Mouse (Mus musculus): ENCODE data around the gene Il27. TPM values are rescaled to one million over a fixed set of nuclear protein-coding genes. Genes with fewer than 3 reads are reported as not detected.
A peak's percentile ranks its signal among the peaks of the same experiment; 100 is the strongest.

Il27 gene
- polyA plus RNA-seq, 1 experiment = 0.51 TPM

GRCm38 (mm10) chr7:126579172-126579571 lies 15.6 kb downstream of the Il27 start:
- 53% methylated on average over 8 of the region's 8 CpGs for WGBS
- H3K27me3 ChIP-seq (ENCODE audit: control insufficient read depth, insufficient read depth, low read length) = no peaks in the 10 kb centered on the region
- H3K27ac ChIP-seq (ENCODE audit: insufficient read depth, low read depth, low read length) = no peak overlapping the region
- TF ChIP-seq POLR2A (IDR thresholded peaks at IDR 0.05; ENCODE audit: low read depth, low read length) = no peak
- TF ChIP-seq CTCF (IDR thresholded peaks at IDR 0.05; ENCODE audit: extremely low read depth, insufficient read length, insufficient replicate concordance, low read depth, low read length) = peak; percentile 65; the same call in 1 of the 2 replicates
- H3K4me1 ChIP-seq (ENCODE audit: control insufficient read depth, insufficient read depth, insufficient read length, low read length) = peaks cover 7% of the 10 kb centered on the region
- H3K36me3 ChIP-seq (ENCODE audit: control insufficient read depth, insufficient read depth, low read length) = peaks cover 5% of the 10 kb centered on the region; the same call in 1 of the 2 replicates
- no peak overlapping the region for H3K4me3 ChIP-seq (ENCODE audit: low read depth, low read length)

- 68% methylated on average over 8 of the region's 8 CpGs for WGBS
- no peak; the same call in 1 of the 2 replicates for TF ChIP-seq POLR2A (IDR thresholded peaks at IDR 0.05; ENCODE audit: low read depth, low read length)
- peak; percentile 53; the same call in 1 of the 2 replicates for TF ChIP-seq CTCF (IDR thresholded peaks at IDR 0.05; ENCODE audit: extremely low read depth, insufficient read length, insufficient replicate concordance, low read depth, low read length)
- no peaks in the 10 kb centered on the region for H3K4me1 ChIP-seq (ENCODE audit: control insufficient read depth, insufficient read depth, insufficient read length, low read length)
These were observed 17.8 kb downstream of the Il27 start for GRCm38 (mm10) chr7:126576946-126577345.

GRCm38 (mm10) chr7:126566094-126566765 lies 28.5 kb downstream of the Il27 start, which contains the start of gene Eif3c:
Eif3c (minus strand) TSS chr7:126566411.
- Histone ChIP-seq H3K27me3 (ENCODE audit: control insufficient read depth, insufficient read depth, low read length) (no peaks in the 10 kb centered on the region), H3K27ac (ENCODE audit: insufficient read depth, low read depth, low read length) (peak within 1 kb of the TSS; percentile 36; the same call in 1 of the 2 replicates), H3K4me3 (ENCODE audit: low read depth, low read length) (peak within 1 kb of the TSS; percentile 96), H3K4me1 (ENCODE audit: control insufficient read depth, insufficient read depth, insufficient read length, low read length) (no peaks in the 10 kb centered on the region), H3K36me3 (ENCODE audit: control insufficient read depth, insufficient read depth, low read length) (peaks cover 29% of the 10 kb centered on the region)
- TF ChIP-seq POLR2A (IDR thresholded peaks at IDR 0.05; ENCODE audit: low read depth, low read length) (peak; percentile 37; the same call in 1 of the 2 replicates), CTCF (IDR thresholded peaks at IDR 0.05; ENCODE audit: extremely low read depth, insufficient read length, insufficient replicate concordance, low read depth, low read length) (no peak)
- under 1% methylated on average over 46 of the region's 46 CpGs for WGBS

More at GRCm38 (mm10) chr7:126576946-126577345, 17.8 kb downstream of the Il27 start:
- no peak overlapping the region for H3K27ac ChIP-seq (ENCODE audit: insufficient read depth, low read depth, low read length)
- no peak overlapping the region for H3K4me3 ChIP-seq (ENCODE audit: low read depth, low read length)
- peaks cover 10% of the 10 kb centered on the region; the same call in 1 of the 2 replicates for H3K36me3 ChIP-seq (ENCODE audit: control insufficient read depth, insufficient read depth, low read length)
- no peaks in the 10 kb centered on the region for H3K27me3 ChIP-seq (ENCODE audit: control insufficient read depth, insufficient read depth, low read length)

- Histone ChIP-seq H3K4me3 (ENCODE audit: low read depth, low read length) (peak overlapping the region; percentile 96), H3K36me3 (ENCODE audit: control insufficient read depth, insufficient read depth, low read length) (peaks cover 34% of the 10 kb centered on the region), H3K27ac (ENCODE audit: insufficient read depth, low read depth, low read length) (peak overlapping the region; percentile 36; the same call in 1 of the 2 replicates), H3K4me1 (ENCODE audit: control insufficient read depth, insufficient read depth, insufficient read length, low read length) (no peaks in the 10 kb centered on the region), H3K27me3 (ENCODE audit: control insufficient read depth, insufficient read depth, low read length) (no peaks in the 10 kb centered on the region)
- 2% methylated on average over 26 of the region's 28 CpGs for WGBS
- no peak for TF ChIP-seq POLR2A (IDR thresholded peaks at IDR 0.05; ENCODE audit: low read depth, low read length)
- TF ChIP-seq CTCF (IDR thresholded peaks at IDR 0.05; ENCODE audit: extremely low read depth, insufficient read length, insufficient replicate concordance, low read depth, low read length) = no peak
These were observed 29.0 kb downstream of the Il27 start for GRCm38 (mm10) chr7:126565693-126566092.

GRCm38 (mm10) chr7:126556635-126557034 lies 38.1 kb downstream of the Il27 start:
- Histone ChIP-seq H3K36me3 (ENCODE audit: control insufficient read depth, insufficient read depth, low read length) (peaks cover 84% of the 10 kb centered on the region), H3K4me1 (ENCODE audit: control insufficient read depth, insufficient read depth, insufficient read length, low read length) (no peaks in the 10 kb centered on the region), H3K4me3 (ENCODE audit: low read depth, low read length) (no peak overlapping the region), H3K27me3 (ENCODE audit: control insufficient read depth, insufficient read depth, low read length) (no peaks in the 10 kb centered on the region), H3K27ac (ENCODE audit: insufficient read depth, low read depth, low read length) (no peak overlapping the region)
- 95% methylated on average over 5 of the region's 5 CpGs for WGBS
- TF ChIP-seq POLR2A (IDR thresholded peaks at IDR 0.05; ENCODE audit: low read depth, low read length) = no peak
- TF ChIP-seq CTCF (IDR thresholded peaks at IDR 0.05; ENCODE audit: extremely low read depth, insufficient read length, insufficient replicate concordance, low read depth, low read length) = no peak

- no peak overlapping the region for H3K4me3 ChIP-seq (ENCODE audit: low read depth, low read length)
- H3K36me3 ChIP-seq (ENCODE audit: control insufficient read depth, insufficient read depth, low read length) = peaks cover 85% of the 10 kb centered on the region
- H3K27ac ChIP-seq (ENCODE audit: insufficient read depth, low read depth, low read length) = no peak overlapping the region
- H3K27me3 ChIP-seq (ENCODE audit: control insufficient read depth, insufficient read depth, low read length) = no peaks in the 10 kb centered on the region
- TF ChIP-seq CTCF (IDR thresholded peaks at IDR 0.05; ENCODE audit: extremely low read depth, insufficient read length, insufficient replicate concordance, low read depth, low read length) (no peak), POLR2A (IDR thresholded peaks at IDR 0.05; ENCODE audit: low read depth, low read length) (no peak)
- WGBS = 100% methylated on average over 1 of the region's 1 CpGs
- H3K4me1 ChIP-seq (ENCODE audit: control insufficient read depth, insufficient read depth, insufficient read length, low read length) = no peaks in the 10 kb centered on the region
These were observed 39.9 kb downstream of the Il27 start for GRCm38 (mm10) chr7:126554796-126555195.

GRCm38 (mm10) chr7:126545631-126546030 lies 49.1 kb downstream of the Il27 start:
- Histone ChIP-seq H3K36me3 (ENCODE audit: control insufficient read depth, insufficient read depth, low read length) (peaks cover 47% of the 10 kb centered on the region), H3K4me1 (ENCODE audit: control insufficient read depth, insufficient read depth, insufficient read length, low read length) (no peaks in the 10 kb centered on the region), H3K4me3 (ENCODE audit: low read depth, low read length) (no peak overlapping the region), H3K27ac (ENCODE audit: insufficient read depth, low read depth, low read length) (no peak overlapping the region), H3K27me3 (ENCODE audit: control insufficient read depth, insufficient read depth, low read length) (no peaks in the 10 kb centered on the region)
- TF ChIP-seq POLR2A (IDR thresholded peaks at IDR 0.05; ENCODE audit: low read depth, low read length) = no peak
- WGBS = 52% methylated on average over 2 of the region's 2 CpGs

All from small intestine, adult 2 months (tissue).